Mouse (Mus musculus): ENCODE data around the gene Adamts1.

GRCm38 (mm10) chr16:85793166-85793830 lies 9.6 kb downstream of the Adamts1 start:
- TF ChIP-seq POLR2AphosphoS5 (IDR thresholded peaks at IDR 0.05; ENCODE audit: insufficient replicate concordance, low read depth, low read length): no peak
- no peak for TF ChIP-seq CTCF (IDR thresholded peaks at IDR 0.05; ENCODE audit: low read depth, low read length)

Measured in G1E (cell line).